Mouse (Mus musculus) limb, embryonic 14.5 days (tissue): ENCODE data around the gene Lars2. TPM values are rescaled to one million over a fixed set of nuclear protein-coding genes. Genes with fewer than 3 reads are reported as not detected.

ENCODE experiments used
- ATAC-seq: fragments of 200-750 bp; cut with Nextera tagmentation; 2 replicates; pipeline ENCODE4 v1.8.0; 2017; ENCODE audit warnings: low read depth, moderate number of reproducible peaks, moderate TSS enrichment; ENCODE audit not compliant: low FRiP score
- DNase-seq: peaks from one replicate; pipeline ENCODE4 v3.0.0-alpha.2; 2015; ENCODE audit warnings: low spot score
- H3K27ac ChIP-seq: fragments of 300-500 bp; sonication (generic); replicated peaks from 2 replicates; pipeline ENCODE4 v1.5.1; 2014; ENCODE audit warnings: low read depth, mild to moderate bottlenecking, low read length, moderate library complexity, mixed read lengths
- H3K27me3 ChIP-seq: fragments of 300-500 bp; sonication (generic); 2 replicates; pipeline ENCODE4 v1.6.1; 2014; ENCODE audit warnings: low read length, mixed read lengths; ENCODE audit not compliant: control insufficient read depth, insufficient read depth
- H3K36me3 ChIP-seq: fragments of 300-500 bp; sonication (generic); 2 replicates; pipeline ENCODE4 v1.6.1; 2014; ENCODE audit warnings: mild to moderate bottlenecking, low read length, moderate library complexity, mixed read lengths; ENCODE audit not compliant: control insufficient read depth, insufficient read depth
- H3K4me1 ChIP-seq: fragments of 300-500 bp; sonication (generic); 2 replicates; pipeline ENCODE4 v1.6.1; 2014; ENCODE audit warnings: antibody characterized with exemption, low read length, mixed read lengths; ENCODE audit not compliant: control insufficient read depth, insufficient read depth
- H3K4me2 ChIP-seq: fragments of 300-500 bp; sonication (generic); replicated peaks from 2 replicates; pipeline ENCODE4 v1.6.1; 2014; ENCODE audit warnings: low read depth, mild to moderate bottlenecking, low read length, moderate library complexity; ENCODE audit not compliant: severe bottlenecking
- H3K4me3 ChIP-seq: fragments of 300-500 bp; sonication (generic); replicated peaks from 2 replicates; pipeline ENCODE4 v1.5.1; 2014; ENCODE audit warnings: low read length
- H3K9ac ChIP-seq: fragments of 300-500 bp; sonication (generic); 2 replicates; pipeline ENCODE4 v1.6.1; 2014; ENCODE audit warnings: mild to moderate bottlenecking, low read depth, low read length, moderate library complexity; ENCODE audit not compliant: severe bottlenecking
- H3K9me3 ChIP-seq: fragments of 300-500 bp; sonication (generic); 2 replicates; pipeline ENCODE4 v1.6.1; 2016; ENCODE audit warnings: low read length; ENCODE audit not compliant: control insufficient read depth
- POLR2A ChIP-seq: fragments of 200-500 bp; IDR thresholded peaks from 2 replicates; pipeline ENCODE4 v1.8.0; 2012; ENCODE audit warnings: inconsistent platforms, mild to moderate bottlenecking, moderate library complexity, borderline replicate concordance; ENCODE audit not compliant: insufficient read depth, insufficient read length; ENCODE audit errors: extremely low read depth
- WGBS: fragments of 180-500 bp; shearing (Covaris S2); extraction: QIAGEN DNeasy Blood & Tissue Kit; methylation state at CpG from one replicate; pipeline ENCODE4 v1.1.7; 2014; 5-methylcytosine and 5-hydroxymethylcytosine counted together
- polyA plus RNA-seq, 2 experiments: library from polyadenylated mRNA; depleted of rRNA in 1 of 2; stranded (reverse) in 1 of 2; unstranded in 1 of 2; fragments of >200 nt; fragmentation: Nextera tagmentation in 1 of 2; extraction: Ambion mirVana in 1 of 2; gene quantifications; 2 replicates each; pipeline versions ENCODE4 v1.2.1 to v1.2.3; 2012 to 2014

Gene Lars2
- polyA plus RNA-seq, 2 experiments = 678 to 1,593 TPM

DNA sequence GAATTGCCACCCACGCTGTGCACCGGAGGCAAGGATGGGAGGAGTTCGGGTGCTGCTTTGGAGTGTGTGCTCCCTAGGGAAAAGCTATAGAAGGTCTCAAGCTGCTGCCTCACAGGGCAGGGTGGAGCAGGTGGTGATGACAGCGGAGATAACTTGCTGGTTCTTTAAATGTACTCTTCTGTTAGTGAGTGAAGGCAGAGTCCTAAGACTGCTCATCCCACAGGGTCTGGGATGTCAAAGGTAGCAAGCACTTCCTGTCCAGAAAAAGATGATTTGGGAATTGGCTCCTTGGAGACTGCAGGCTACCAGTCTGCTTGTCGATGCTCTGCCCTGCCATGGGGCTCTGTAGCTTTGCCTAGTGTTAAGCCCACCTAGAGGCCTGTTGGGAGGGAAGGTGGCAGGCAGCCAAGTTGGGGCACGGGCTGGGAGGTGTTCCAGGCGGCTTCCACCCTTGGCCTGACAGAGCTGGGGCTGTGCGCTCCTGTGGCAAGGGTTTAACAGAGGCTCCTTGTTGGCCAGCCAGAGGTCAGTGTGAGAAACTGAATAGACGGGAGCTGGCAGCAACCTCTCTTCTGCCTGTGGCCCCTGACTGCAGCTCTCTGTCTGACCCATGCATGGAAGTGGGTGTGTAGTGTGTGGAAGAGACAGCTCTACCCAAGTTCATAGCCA, 125.3 kb downstream of the Lars2 start:
- peak overlapping the region; percentile 56 for H3K27ac ChIP-seq
- peak; percentile 61 for ATAC-seq
- H3K9ac ChIP-seq = no peak overlapping the region
- TF ChIP-seq POLR2A = no peak
- H3K9me3 ChIP-seq = no peaks in the 10 kb centered on the region
- WGBS = 59% methylated on average over 9 of the region's 9 CpGs
- H3K27me3 ChIP-seq = no peaks in the 10 kb centered on the region
- H3K36me3 ChIP-seq = peaks cover 19% of the 10 kb centered on the region
- no peak overlapping the region for H3K4me3 ChIP-seq
- 0 out of 2 replicates have a peak overlapping the region, but pooled peaks have one; percentile 7 for H3K4me2 ChIP-seq
- H3K4me1 ChIP-seq = peaks cover 51% of the 10 kb centered on the region
- DNase-seq = peak; percentile 52

DNA sequence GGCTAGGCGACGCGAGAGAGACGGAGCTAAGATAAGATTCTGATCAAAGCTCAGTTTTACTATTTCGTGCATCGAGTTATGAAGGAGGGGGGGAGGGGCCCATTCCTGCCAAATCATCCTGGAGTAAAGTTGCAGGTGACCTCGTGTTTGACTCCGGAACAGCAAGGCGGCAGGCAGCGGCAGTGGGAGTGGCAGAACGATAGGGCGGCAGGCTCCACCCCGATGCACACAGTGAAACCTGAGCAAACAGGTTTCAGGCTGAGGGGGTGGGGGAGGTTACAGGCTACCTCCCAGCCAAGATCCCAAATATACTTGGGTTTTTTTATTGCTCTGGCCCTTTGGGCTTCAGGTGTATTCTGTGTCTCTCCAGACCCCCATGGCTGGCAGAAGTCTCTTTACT, 129.9 kb downstream of the Lars2 start:
- Histone ChIP-seq H3K27ac (no peak overlapping the region), H3K4me2 (peak overlapping the region; percentile 23; the same call in 1 of the 2 replicates), H3K9me3 (no peaks in the 10 kb centered on the region), H3K4me1 (peaks cover 31% of the 10 kb centered on the region), H3K9ac (no peak overlapping the region), H3K4me3 (0 out of 2 replicates have a peak overlapping the region, but pooled peaks have one; percentile 2), H3K36me3 (peaks cover 13% of the 10 kb centered on the region; the same call in 1 of the 2 replicates), H3K27me3 (no peaks in the 10 kb centered on the region)
- WGBS = 10% methylated on average over 13 of the region's 13 CpGs
- TF ChIP-seq POLR2A = no peak
- peak; percentile 32 for DNase-seq
- no peak for ATAC-seq

DNA sequence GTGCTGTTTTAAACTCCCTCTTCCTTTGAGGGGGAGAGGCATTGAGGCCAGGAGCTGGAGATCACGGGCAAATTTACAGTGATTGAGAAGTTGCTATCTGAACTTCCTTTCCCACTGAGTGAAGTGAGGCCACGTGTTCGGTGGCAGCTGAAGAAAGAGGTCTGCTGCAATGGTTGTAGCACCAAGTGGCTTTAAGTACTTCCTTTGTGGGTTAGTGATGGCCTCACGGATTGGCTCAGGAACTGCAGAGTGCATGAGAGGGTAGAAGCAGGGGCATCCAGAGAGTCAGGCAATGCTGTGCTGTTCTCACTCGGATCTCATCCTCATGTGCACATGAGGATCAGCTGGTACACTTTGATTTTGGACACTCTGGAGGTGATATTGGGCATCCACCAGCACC, 131.2 kb downstream of the Lars2 start:
- 74% methylated on average over 5 of the region's 5 CpGs for WGBS
- no peak overlapping the region for H3K9ac ChIP-seq

DNA sequence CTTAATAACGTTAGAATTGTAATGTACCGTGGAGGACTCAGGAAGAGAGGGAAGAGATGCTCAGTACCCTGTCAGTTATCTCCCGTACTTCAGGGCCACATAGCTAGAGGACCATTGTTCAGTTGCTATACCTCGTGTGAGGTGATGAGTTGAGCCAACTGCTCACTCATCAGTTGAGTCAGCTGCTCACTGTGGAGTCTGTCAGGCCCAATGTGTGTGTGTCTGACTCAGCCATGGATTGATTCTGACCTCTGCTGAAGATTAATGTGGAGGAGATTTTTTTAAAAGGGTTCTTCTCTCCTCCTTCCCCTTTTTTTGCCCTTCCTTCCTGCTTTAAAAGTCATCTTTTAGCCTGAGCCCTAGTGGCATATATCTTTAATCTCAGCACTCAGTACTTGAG, 133.8 kb downstream of the Lars2 start:
- ATAC-seq = no peak
- 88% methylated on average over 4 of the region's 4 CpGs for WGBS
- Histone ChIP-seq H3K9ac (no peak overlapping the region), H3K9me3 (no peaks in the 10 kb centered on the region), H3K36me3 (peaks cover 27% of the 10 kb centered on the region; the same call in 1 of the 2 replicates), H3K4me1 (peaks cover 16% of the 10 kb centered on the region), H3K4me2 (no peak overlapping the region), H3K27me3 (no peaks in the 10 kb centered on the region), H3K27ac (no peak overlapping the region), H3K4me3 (no peak overlapping the region)
- TF ChIP-seq POLR2A = no peak
- no peak for DNase-seq

More for the DNA sequence above, 131.2 kb downstream of the Lars2 start:
- no peak for TF ChIP-seq POLR2A
- ATAC-seq = no peak
- H3K27ac ChIP-seq = no peak overlapping the region
- peaks cover 19% of the 10 kb centered on the region for H3K4me1 ChIP-seq
- H3K36me3 ChIP-seq = peaks cover 17% of the 10 kb centered on the region; the same call in 1 of the 2 replicates
- no peaks in the 10 kb centered on the region for H3K27me3 ChIP-seq
- H3K4me2 ChIP-seq = no peak overlapping the region
- H3K4me3 ChIP-seq = no peak overlapping the region
- no peaks in the 10 kb centered on the region for H3K9me3 ChIP-seq
- DNase-seq = no peak

DNA sequence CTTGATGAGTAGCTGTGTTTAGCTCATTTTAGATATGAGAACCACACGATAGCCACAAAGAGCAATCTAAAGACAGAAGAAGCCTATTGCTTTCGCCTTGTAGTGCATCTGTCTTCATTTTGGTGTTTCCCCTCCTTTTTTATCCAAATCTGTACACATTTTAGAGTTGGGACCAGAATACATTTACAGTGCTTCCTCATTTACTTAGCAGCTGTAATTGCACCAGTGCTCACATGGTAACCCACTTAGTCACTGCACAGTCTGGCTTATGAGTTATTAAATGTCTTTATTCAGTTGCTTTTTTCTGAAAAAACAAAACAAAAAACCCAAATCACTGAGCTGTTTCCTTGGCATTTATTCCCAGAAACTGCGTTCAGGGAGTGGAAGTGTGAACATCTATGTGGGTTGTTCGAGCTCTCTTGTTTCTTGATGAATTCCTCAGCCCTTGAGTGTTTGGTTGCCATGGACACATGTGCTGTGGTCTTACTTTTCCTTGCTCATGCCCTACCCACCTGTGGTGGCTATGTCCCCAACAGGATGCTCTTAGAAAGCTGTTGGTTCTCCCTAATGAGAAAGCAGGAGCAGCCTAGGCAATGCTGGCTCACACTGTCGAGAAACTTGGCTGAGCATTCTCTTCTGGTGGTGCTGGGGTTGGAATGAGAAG, 136.6 kb downstream of the Lars2 start:
- no peak for DNase-seq
- no peak for ATAC-seq
- no peak overlapping the region for H3K4me2 ChIP-seq
- H3K4me1 ChIP-seq = no peaks in the 10 kb centered on the region
- no peaks in the 10 kb centered on the region for H3K9me3 ChIP-seq
- no peak overlapping the region for H3K9ac ChIP-seq
- no peak overlapping the region for H3K27ac ChIP-seq
- WGBS = 85% methylated on average over 5 of the region's 5 CpGs
- H3K4me3 ChIP-seq = no peak overlapping the region
- peaks cover 27% of the 10 kb centered on the region; the same call in 1 of the 2 replicates for H3K36me3 ChIP-seq
- no peak for TF ChIP-seq POLR2A
- H3K27me3 ChIP-seq = no peaks in the 10 kb centered on the region
